ENCODE assay signal across 28 mouse cellular contexts in the genomic region with DNA sequence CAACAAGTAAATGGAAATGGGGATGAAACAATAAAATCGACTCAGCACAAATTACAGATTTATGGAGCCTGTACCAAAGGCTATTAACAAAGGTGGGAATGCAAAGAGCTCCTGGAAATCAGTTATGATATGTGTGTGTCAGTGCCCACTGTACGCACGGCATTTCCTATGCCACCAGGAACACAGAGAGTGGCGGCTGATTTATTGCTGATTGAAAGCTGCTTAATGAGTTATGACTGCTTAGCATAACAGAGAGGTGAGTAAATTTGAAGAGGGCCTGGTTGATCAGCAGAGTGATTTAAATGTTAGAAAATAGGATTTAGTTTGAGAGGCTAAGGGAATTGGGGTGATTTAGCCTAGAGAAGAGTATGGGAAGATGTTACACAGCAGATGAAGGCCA.
DNase-seq lines count a peak whose midpoint lies in the region; ATAC-seq lines count a peak whose summit lies in the region.
"Had no signal": no experiment of that assay in that cellular context is flagged by ENCODE, and none has a peak within 500 bp of the region (broad histone marks: within the 10 kb centered on the region; RNA-seq: fewer than 3 reads in every experiment).

No protein-coding gene starts in this region.

- no peaks in the 10 kb centered on the region for H3K4me1 ChIP-seq in midbrain, embryonic 11.5 days (ENCODE audit: control insufficient read depth, insufficient read depth, low read length)
- H3K4me1 ChIP-seq in midbrain, embryonic 15.5 days = no peaks in the 10 kb centered on the region
- no peaks in the 10 kb centered on the region for H3K4me1 ChIP-seq in neural tube, embryonic 11.5 days (ENCODE audit: control insufficient read depth, insufficient read depth, low read length)
- H3K4me1 ChIP-seq in neural tube, embryonic 14.5 days (ENCODE audit: control insufficient read depth, insufficient read depth, low read length) = no peaks in the 10 kb centered on the region
- H3K4me1 ChIP-seq: embryonic facial prominence, embryonic 10.5 days; embryonic facial prominence, embryonic 13.5 days; forebrain, embryonic 13.5 days; heart, embryonic 12.5 days; heart, embryonic 15.5 days; hindbrain, embryonic 10.5 days; hindbrain, embryonic 15.5 days had no signal

- H3K9ac ChIP-seq in midbrain, embryonic 11.5 days (ENCODE audit: low read length) = no peak overlapping the region
- no peak overlapping the region for H3K9ac ChIP-seq in midbrain, embryonic 15.5 days
- no peak overlapping the region for H3K9ac ChIP-seq in neural tube, embryonic 11.5 days (ENCODE audit: low read length)
- H3K9ac ChIP-seq in neural tube, embryonic 14.5 days (replicated peaks; ENCODE audit: low read depth, low read length) = no peak overlapping the region
- H3K9ac ChIP-seq: embryonic facial prominence, embryonic 13.5 days; forebrain, embryonic 13.5 days; forebrain, postnatal 0 days; heart, embryonic 12.5 days; heart, embryonic 15.5 days; hindbrain, embryonic 15.5 days had no signal

- H3K4me3 ChIP-seq in midbrain, embryonic 11.5 days (ENCODE audit: low read depth, low read length) = no peak overlapping the region
- H3K4me3 ChIP-seq in midbrain, embryonic 15.5 days = no peak overlapping the region
- H3K4me3 ChIP-seq in neural tube, embryonic 11.5 days (ENCODE audit: low read depth, low read length) = no peak overlapping the region
- no peak overlapping the region for H3K4me3 ChIP-seq in neural tube, embryonic 14.5 days (ENCODE audit: low read depth, low read length)
- H3K4me3 ChIP-seq: embryonic facial prominence, embryonic 10.5 days; embryonic facial prominence, embryonic 13.5 days; erythroblast, embryonic 14.5 days; forebrain, embryonic 13.5 days; gastrocnemius, adult 2 months; heart, embryonic 12.5 days; heart, embryonic 15.5 days; hindbrain, embryonic 10.5 days; hindbrain, embryonic 15.5 days had no signal

- WGBS in midbrain, embryonic 11.5 days = 88% methylated on average over 4 of the region's 4 CpGs
- 66% methylated on average over 4 of the region's 4 CpGs for WGBS in midbrain, embryonic 15.5 days
- 82% methylated on average over 4 of the region's 4 CpGs for WGBS in neural tube, embryonic 11.5 days
- 60% methylated on average over 4 of the region's 4 CpGs for WGBS in neural tube, embryonic 14.5 days

- no peak overlapping the region for H3K4me2 ChIP-seq in midbrain, embryonic 11.5 days
- H3K4me2 ChIP-seq in midbrain, embryonic 15.5 days = no peak overlapping the region
- H3K4me2 ChIP-seq in neural tube, embryonic 11.5 days (ENCODE audit: low read depth) = no peak overlapping the region
- H3K4me2 ChIP-seq in neural tube, embryonic 14.5 days (ENCODE audit: low read depth, low read length) = no peak overlapping the region
- H3K4me2 ChIP-seq: embryonic facial prominence, embryonic 13.5 days; forebrain, embryonic 13.5 days; heart, embryonic 12.5 days; heart, embryonic 15.5 days; hindbrain, embryonic 15.5 days had no signal

- ATAC-seq in midbrain, embryonic 11.5 days (ENCODE audit: low FRiP score) = peak; percentile 54; the same call in 1 of the 2 replicates
- no peak; the same call in 1 of the 2 replicates for ATAC-seq in midbrain, embryonic 15.5 days (replicated peaks)
- peak; percentile 25; the same call in 1 of the 2 replicates for ATAC-seq in neural tube, embryonic 11.5 days (ENCODE audit: insufficient read depth, low FRiP score, low TSS enrichment)
- peak; percentile 46; the same call in 1 of the 2 replicates for ATAC-seq in neural tube, embryonic 14.5 days (ENCODE audit: low read depth)
- ATAC-seq: CD4-positive, CD25-positive, alpha-beta regulatory T cell, adult 4 months; forebrain, embryonic 13.5 days; forebrain, postnatal 0 days had no signal

- no peaks in the 10 kb centered on the region for H3K27me3 ChIP-seq in midbrain, embryonic 11.5 days (ENCODE audit: control insufficient read depth, insufficient read depth, low read length)
- H3K27me3 ChIP-seq in midbrain, embryonic 15.5 days (replicated peaks) = no peaks in the 10 kb centered on the region
- H3K27me3 ChIP-seq in neural tube, embryonic 11.5 days (ENCODE audit: control insufficient read depth, insufficient read depth, low read length) = no peaks in the 10 kb centered on the region
- H3K27me3 ChIP-seq in neural tube, embryonic 14.5 days (ENCODE audit: control insufficient read depth, insufficient read depth, low read length) = no peaks in the 10 kb centered on the region
- H3K27me3 ChIP-seq: embryonic facial prominence, embryonic 13.5 days; forebrain, embryonic 13.5 days; heart, embryonic 12.5 days; heart, embryonic 15.5 days; hindbrain, embryonic 15.5 days had no signal

- no peak overlapping the region for H3K27ac ChIP-seq in midbrain, embryonic 11.5 days (ENCODE audit: low read depth, low read length)
- no peak overlapping the region for H3K27ac ChIP-seq in midbrain, embryonic 15.5 days
- no peak overlapping the region for H3K27ac ChIP-seq in neural tube, embryonic 11.5 days (ENCODE audit: low read depth, low read length)
- H3K27ac ChIP-seq in neural tube, embryonic 14.5 days (ENCODE audit: low read depth, low read length) = no peak overlapping the region
- H3K27ac ChIP-seq: embryonic facial prominence, embryonic 10.5 days; embryonic facial prominence, embryonic 13.5 days; forebrain, embryonic 13.5 days; gastrocnemius, adult 2 months; heart, embryonic 15.5 days; hindbrain, embryonic 10.5 days; hindbrain, embryonic 15.5 days had no signal

- no peak for DNase-seq in midbrain, embryonic 11.5 days (ENCODE audit: low spot score, missing footprints)
- no peak for DNase-seq in neural tube, embryonic 11.5 days (ENCODE audit: low spot score)
- DNase-seq in neural tube, embryonic 10.5 days (ENCODE audit: extremely low spot score, low spot score) = no peak
- DNase-seq in gastrocnemius, postnatal 14 days = no peak
- DNase-seq: adrenal gland, adult 2 months; adrenal gland, postnatal 14 days; cerebellum, adult 11-12 months; cerebellum, adult 8-10 months; cerebellum, postnatal 10 days; cerebellum, postnatal 36 days; embryo, embryonic 11 days; forebrain, postnatal 0 days; gastrocnemius, adult 2 months; gastrocnemius, postnatal 25 days; heart, adult 18-20 months; heart, postnatal 10 days; heart, postnatal 36 days had no signal

- no peaks in the 10 kb centered on the region for H3K9me3 ChIP-seq in midbrain, embryonic 11.5 days (ENCODE audit: control insufficient read depth, low read length)
- H3K9me3 ChIP-seq in midbrain, embryonic 15.5 days = no peaks in the 10 kb centered on the region
- H3K9me3 ChIP-seq in neural tube, embryonic 11.5 days (ENCODE audit: control insufficient read depth, low read length) = no peaks in the 10 kb centered on the region
- no peaks in the 10 kb centered on the region for H3K9me3 ChIP-seq in neural tube, embryonic 14.5 days (ENCODE audit: control insufficient read depth, low read length)
- H3K9me3 ChIP-seq: embryonic facial prominence, embryonic 10.5 days; embryonic facial prominence, embryonic 13.5 days; forebrain, embryonic 13.5 days; heart, embryonic 12.5 days; heart, embryonic 15.5 days; hindbrain, embryonic 10.5 days; hindbrain, embryonic 15.5 days had no signal

- H3K36me3 ChIP-seq in midbrain, embryonic 11.5 days (ENCODE audit: control insufficient read depth, insufficient read depth, low read length) = no peaks in the 10 kb centered on the region
- no peaks in the 10 kb centered on the region for H3K36me3 ChIP-seq in midbrain, embryonic 15.5 days (replicated peaks)
- no peaks in the 10 kb centered on the region for H3K36me3 ChIP-seq in neural tube, embryonic 11.5 days (ENCODE audit: control insufficient read depth, insufficient read depth, low read length)
- H3K36me3 ChIP-seq in neural tube, embryonic 14.5 days (ENCODE audit: control insufficient read depth, insufficient read depth, low read length) = no peaks in the 10 kb centered on the region
- H3K36me3 ChIP-seq: embryonic facial prominence, embryonic 10.5 days; embryonic facial prominence, embryonic 13.5 days; heart, embryonic 12.5 days; heart, embryonic 15.5 days; hindbrain, embryonic 10.5 days; hindbrain, embryonic 15.5 days had no signal

- intact Hi-C loops in gastrocnemius, postnatal 14 days (cut with DNase I; ENCODE audit: low total_unique reads) = no loop called here
